ENCODE assay signal across 9 mouse cellular contexts in the genomic region with DNA sequence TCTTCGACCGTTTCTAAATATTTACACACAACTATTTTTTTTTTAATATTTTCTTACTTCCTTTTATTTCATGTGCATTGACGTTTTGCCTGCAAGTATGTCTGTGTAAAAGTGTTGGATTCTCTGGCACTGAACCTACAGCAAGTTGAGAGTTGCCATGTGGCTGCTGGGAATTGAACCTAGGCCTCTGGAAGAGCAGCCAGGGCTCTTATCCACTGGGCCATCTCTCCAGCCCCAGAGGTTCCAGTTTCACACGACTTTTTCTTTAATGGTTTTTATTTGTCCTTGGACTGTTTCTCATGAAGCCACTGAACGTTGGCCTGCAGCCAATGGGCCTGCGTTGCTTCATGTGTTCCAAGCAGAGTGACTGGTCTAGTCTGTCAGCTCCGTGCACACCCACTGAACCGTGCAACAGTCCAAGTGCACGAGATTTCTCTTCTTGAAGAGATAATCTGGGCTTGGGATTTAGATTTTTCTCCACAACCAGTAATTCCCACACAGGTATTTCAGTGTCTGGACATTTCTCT. TPM values are rescaled to one million over a fixed set of nuclear protein-coding genes. Genes with fewer than 3 reads are reported as not detected.
DNase-seq lines count a peak whose midpoint lies in the region; ATAC-seq and TF ChIP-seq lines count a peak whose summit lies in the region.
"Had no signal": no experiment of that assay in that cellular context is flagged by ENCODE, and none has a peak within 500 bp of the region (broad histone marks: within the 10 kb centered on the region; RNA-seq: fewer than 3 reads in every experiment).

No protein-coding gene starts in this region.

- peak; percentile 30; the same call in 1 of the 2 replicates for ATAC-seq in hindbrain, embryonic 16.5 days
- ATAC-seq in hindbrain, embryonic 13.5 days (ENCODE audit: low FRiP score): no peak
- peak; percentile 90 for ATAC-seq in heart, embryonic 16.5 days (replicated peaks; ENCODE audit: extremely low read depth, insufficient read depth, low FRiP score)
- peak; percentile 63 for ATAC-seq in liver, embryonic 15.5 days (ENCODE audit: insufficient read depth)
- no peak for ATAC-seq in monocyte, adult 5-6 weeks (replicated peaks; ENCODE audit: insufficient number of reproducible peaks, low FRiP score, low TSS enrichment, poor library complexity, severe bottlenecking)

- no peak for TF ChIP-seq CTCF in bone marrow, adult 2 months (IDR thresholded peaks at IDR 0.05; ENCODE audit: control insufficient read depth, insufficient read depth, low read length)

- no peak overlapping the region for H3K27ac ChIP-seq in hindbrain, embryonic 16.5 days (ENCODE audit: low read depth, low read length)
- no peak overlapping the region for H3K27ac ChIP-seq in hindbrain, embryonic 13.5 days
- peak overlapping the region; percentile 74; the same call in 1 of the 2 replicates for H3K27ac ChIP-seq in bone marrow, adult 2 months (ENCODE audit: control insufficient read depth, insufficient read depth, low read depth, low read length, poor library complexity)
- peak overlapping the region; percentile 84 for H3K27ac ChIP-seq in heart, embryonic 16.5 days (ENCODE audit: low read length)
- peak overlapping the region; percentile 39 for H3K27ac ChIP-seq in liver, embryonic 15.5 days (replicated peaks)
- H3K27ac ChIP-seq: midbrain, embryonic 12.5 days had no signal

- no peak overlapping the region for H3K9ac ChIP-seq in hindbrain, embryonic 16.5 days (ENCODE audit: low read depth, low read length)
- no peak overlapping the region for H3K9ac ChIP-seq in hindbrain, embryonic 13.5 days
- H3K9ac ChIP-seq in heart, embryonic 16.5 days (ENCODE audit: low read length): 0 out of 2 replicates have a peak overlapping the region, but pooled peaks have one; percentile 20
- H3K9ac ChIP-seq in liver, embryonic 15.5 days: no peak overlapping the region
- H3K9ac ChIP-seq: midbrain, embryonic 12.5 days had no signal

- no peaks in the 10 kb centered on the region for H3K4me1 ChIP-seq in hindbrain, embryonic 16.5 days (ENCODE audit: control insufficient read depth, insufficient read depth, low read depth, low read length)
- peaks cover 13% of the 10 kb centered on the region for H3K4me1 ChIP-seq in hindbrain, embryonic 13.5 days (replicated peaks)
- H3K4me1 ChIP-seq in bone marrow, adult 2 months (ENCODE audit: control insufficient read depth, insufficient read depth, low read length): peaks cover 17% of the 10 kb centered on the region
- peaks cover 18% of the 10 kb centered on the region for H3K4me1 ChIP-seq in heart, embryonic 16.5 days (ENCODE audit: control insufficient read depth, insufficient read depth, low read length)
- peaks cover 38% of the 10 kb centered on the region for H3K4me1 ChIP-seq in liver, embryonic 15.5 days (replicated peaks)

- no peaks in the 10 kb centered on the region for H3K9me3 ChIP-seq in hindbrain, embryonic 16.5 days (ENCODE audit: control insufficient read depth, low read length)
- no peaks in the 10 kb centered on the region for H3K9me3 ChIP-seq in hindbrain, embryonic 13.5 days
- H3K9me3 ChIP-seq in heart, embryonic 16.5 days (replicated peaks; ENCODE audit: control insufficient read depth, low read length): no peaks in the 10 kb centered on the region
- no peaks in the 10 kb centered on the region for H3K9me3 ChIP-seq in liver, embryonic 15.5 days (replicated peaks)
- H3K9me3 ChIP-seq: midbrain, embryonic 12.5 days had no signal

- peak; percentile 62 for DNase-seq in testis, postnatal 14 days (ENCODE audit: low spot score)
- DNase-seq in left cerebral cortex, adult 18-20 months (ENCODE audit: low spot score in 2 of 2): no peak

- no peak overlapping the region for H3K4me3 ChIP-seq in hindbrain, embryonic 16.5 days (ENCODE audit: low read length)
- no peak overlapping the region for H3K4me3 ChIP-seq in hindbrain, embryonic 13.5 days
- no peak overlapping the region for H3K4me3 ChIP-seq in bone marrow, adult 2 months (replicated peaks; ENCODE audit: control insufficient read depth, low read depth, low read length)
- no peak overlapping the region for H3K4me3 ChIP-seq in heart, embryonic 16.5 days (ENCODE audit: low read length)
- H3K4me3 ChIP-seq in liver, embryonic 15.5 days (replicated peaks): no peak overlapping the region
- H3K4me3 ChIP-seq: midbrain, embryonic 12.5 days had no signal

- H3K36me3 ChIP-seq in hindbrain, embryonic 16.5 days (ENCODE audit: control insufficient read depth, insufficient read depth, low read length): peaks cover 42% of the 10 kb centered on the region
- peaks cover 85% of the 10 kb centered on the region for H3K36me3 ChIP-seq in hindbrain, embryonic 13.5 days
- H3K36me3 ChIP-seq in heart, embryonic 16.5 days (ENCODE audit: control insufficient read depth, insufficient read depth): peaks cover 43% of the 10 kb centered on the region
- peaks cover 95% of the 10 kb centered on the region for H3K36me3 ChIP-seq in liver, embryonic 15.5 days (replicated peaks)

- WGBS in hindbrain, embryonic 16.5 days: 67% methylated on average over 9 of the region's 9 CpGs
- 75% methylated on average over 9 of the region's 9 CpGs for WGBS in hindbrain, embryonic 13.5 days
- 13% methylated on average over 9 of the region's 9 CpGs for WGBS in bone marrow, adult 2 months
- WGBS in heart, embryonic 16.5 days: 38% methylated on average over 9 of the region's 9 CpGs
- WGBS in liver, embryonic 15.5 days (ENCODE audit: insufficient replicate concordance): 54% methylated on average over 9 of the region's 9 CpGs

- no peaks in the 10 kb centered on the region for H3K27me3 ChIP-seq in hindbrain, embryonic 16.5 days (replicated peaks; ENCODE audit: control insufficient read depth, insufficient read depth, low read length)
- H3K27me3 ChIP-seq in hindbrain, embryonic 13.5 days: no peaks in the 10 kb centered on the region
- H3K27me3 ChIP-seq in heart, embryonic 16.5 days (ENCODE audit: control insufficient read depth, insufficient read depth, low read length): no peaks in the 10 kb centered on the region
- H3K27me3 ChIP-seq in liver, embryonic 15.5 days: no peaks in the 10 kb centered on the region
- H3K27me3 ChIP-seq: midbrain, embryonic 12.5 days had no signal

- no peak overlapping the region for H3K4me2 ChIP-seq in hindbrain, embryonic 16.5 days (ENCODE audit: low read length)
- no peak overlapping the region for H3K4me2 ChIP-seq in hindbrain, embryonic 13.5 days
- no peak overlapping the region for H3K4me2 ChIP-seq in heart, embryonic 16.5 days (ENCODE audit: low read depth, low read length)
- H3K4me2 ChIP-seq in liver, embryonic 15.5 days: no peak overlapping the region
- H3K4me2 ChIP-seq: midbrain, embryonic 12.5 days had no signal

- TF ChIP-seq POLR2A in bone marrow, adult 2 months (IDR thresholded peaks at IDR 0.05; ENCODE audit: borderline replicate concordance, control insufficient read depth, low read depth, low read length): no peak

RNA-seq across cellular contexts. Expression of a gene that starts 23.1 kb away (rescaled TPM):
- polyA plus RNA-seq in hindbrain, embryonic 16.5 days (2015; fragmentation: Nextera tagmentation; extraction: Ambion mirVana): 0.35 TPM in 2 replicates
- polyA plus RNA-seq in hindbrain, embryonic 13.5 days (2015; fragmentation: Nextera tagmentation; extraction: Ambion mirVana): 0.39 and 0.68 TPM in 2 replicates
- 2.0 and 5.8 TPM in 2 replicates for polyA plus RNA-seq in bone marrow, adult 2 months (2011; ENCODE audit: insufficient read depth, insufficient read length, low replicate concordance, missing spikeins)
- polyA plus RNA-seq in heart, embryonic 16.5 days (2015; fragmentation: Nextera tagmentation; extraction: Ambion mirVana): 0.21 and 0.22 TPM in 2 replicates
- polyA plus RNA-seq in liver, embryonic 15.5 days (2015; fragmentation: Nextera tagmentation; extraction: Ambion mirVana): 0.14 and 0.15 TPM in 2 replicates
- 9.6 to 18.2 TPM (median 16.2 TPM) in 3 replicates for total RNA-seq in monocyte, adult 5-6 weeks (2017)
- total RNA-seq in left cerebral cortex, adult 18-20 months (2021): 1 to 10 TPM in 1 of 2 experiments, under 1 TPM in 1; 0.84 to 1.3 TPM

RNA-seq across cellular contexts. Expression of a gene that starts 55.8 kb away (rescaled TPM):
- 87.1 and 104 TPM in 2 replicates for polyA plus RNA-seq in hindbrain, embryonic 16.5 days (2015; fragmentation: Nextera tagmentation; extraction: Ambion mirVana)
- 116 and 122 TPM in 2 replicates for polyA plus RNA-seq in hindbrain, embryonic 13.5 days (2015; fragmentation: Nextera tagmentation; extraction: Ambion mirVana)
- 13.1 and 20.2 TPM in 2 replicates for polyA plus RNA-seq in bone marrow, adult 2 months (2011; ENCODE audit: insufficient read depth, insufficient read length, low replicate concordance, missing spikeins)
- polyA plus RNA-seq in heart, embryonic 16.5 days (2015; fragmentation: Nextera tagmentation; extraction: Ambion mirVana): 60.4 and 61.8 TPM in 2 replicates
- 48.0 and 49.0 TPM in 2 replicates for polyA plus RNA-seq in liver, embryonic 15.5 days (2015; fragmentation: Nextera tagmentation; extraction: Ambion mirVana)
- total RNA-seq in monocyte, adult 5-6 weeks (2017): 68.5 to 96.1 TPM (median 73.4 TPM) in 3 replicates
- total RNA-seq in left cerebral cortex, adult 18-20 months (2021): 10 to 100 TPM; 50.2 to 53.9 TPM

Comparison
In these comparisons a context has a peak if more than half of its experiments do, and no peak if none do; other contexts are left out.
1. ATAC-seq: peak in hindbrain, embryonic 16.5 days (single experiment), heart, embryonic 16.5 days (single experiment) and liver, embryonic 15.5 days (single experiment); none in hindbrain, embryonic 13.5 days (single experiment) and monocyte, adult 5-6 weeks (single experiment).
2. H3K27ac ChIP-seq: peak in bone marrow, adult 2 months (single experiment), heart, embryonic 16.5 days (single experiment) and liver, embryonic 15.5 days (single experiment); none in hindbrain, embryonic 16.5 days (single experiment) and hindbrain, embryonic 13.5 days (single experiment).